Mouse (Mus musculus) kidney, postnatal 25 days (tissue): ENCODE measurements around the gene Atad3a.
"Not testable (repeated sequence)": the region's sequence is repeated elsewhere in the genome, so short reads cannot be mapped to it uniquely, and the experiment has no call there.

Source experiments
- DNase-seq, 2 experiments: peaks; one replicate each; pipeline ENCODE4 v3.0.0; 2021; ENCODE audit warnings: mixed read lengths in 2 of 2

Atad3a gene

DNA sequence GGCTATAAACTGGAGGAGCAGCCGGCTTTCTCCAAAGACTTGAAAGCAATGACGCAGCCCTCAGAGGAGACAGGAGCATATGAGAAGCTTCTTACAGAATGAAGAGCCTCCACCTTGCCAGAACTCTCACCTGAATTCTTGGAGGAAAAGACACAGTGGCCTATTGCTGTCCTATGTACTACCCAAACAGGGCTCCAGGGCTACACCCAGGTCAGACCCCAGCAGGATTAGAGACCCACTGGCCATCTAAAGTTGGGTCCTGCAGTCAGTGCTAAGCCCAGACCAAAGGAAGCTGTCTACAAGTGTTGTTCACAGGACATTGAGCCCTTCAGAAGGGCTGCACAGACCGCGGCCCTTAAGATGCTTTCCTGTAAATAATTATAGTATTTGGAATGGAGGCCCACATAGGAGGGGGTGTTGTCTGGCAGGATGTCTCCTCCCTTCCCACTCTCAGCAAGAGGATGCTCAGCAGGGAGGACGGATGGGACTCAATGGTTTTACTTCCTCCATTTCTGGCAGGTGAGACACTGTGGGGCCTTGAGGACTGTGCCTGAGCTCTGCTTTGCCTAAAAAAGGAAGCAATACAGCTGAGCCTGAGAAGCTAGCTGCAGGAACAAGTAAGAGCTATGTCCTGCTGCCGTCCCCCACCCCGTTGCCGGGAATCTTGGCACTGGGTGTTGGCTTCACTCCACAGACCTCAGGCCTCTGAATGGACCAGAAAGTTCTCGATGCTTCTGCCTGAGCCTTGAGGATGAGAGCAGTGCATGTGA, 14.3 kb upstream of the Atad3a start:
- DNase-seq = peak; percentile 75 to 86

DNA sequence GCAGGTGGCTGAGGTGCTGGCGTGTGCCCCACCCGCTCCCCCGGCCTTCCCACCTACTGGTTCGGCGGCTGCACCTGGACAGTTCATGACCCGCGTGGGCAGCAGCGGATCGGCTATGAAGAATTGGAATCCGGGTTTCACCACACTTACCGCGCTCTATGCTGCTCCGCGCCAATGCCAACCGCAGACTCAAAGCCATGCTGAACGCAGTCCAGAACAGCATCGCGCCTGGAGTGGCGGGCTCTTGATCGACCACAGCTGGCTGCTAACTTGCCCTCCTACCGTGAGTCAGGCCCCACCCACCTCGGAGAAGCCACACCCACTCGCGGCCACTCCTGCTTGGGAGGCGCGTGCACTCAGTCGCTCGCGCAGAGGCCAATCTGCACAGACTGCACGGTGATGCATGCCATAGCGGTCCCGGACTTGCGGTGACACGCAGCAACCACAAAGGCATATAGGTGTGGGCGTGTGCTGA, 13.4 kb upstream of the Atad3a start, which contains the start of gene Vwa1:
TSS of gene Vwa1 (minus strand) at position 419 of the 475 bp plus-strand sequence.
- peak; percentile 95 for DNase-seq

DNA sequence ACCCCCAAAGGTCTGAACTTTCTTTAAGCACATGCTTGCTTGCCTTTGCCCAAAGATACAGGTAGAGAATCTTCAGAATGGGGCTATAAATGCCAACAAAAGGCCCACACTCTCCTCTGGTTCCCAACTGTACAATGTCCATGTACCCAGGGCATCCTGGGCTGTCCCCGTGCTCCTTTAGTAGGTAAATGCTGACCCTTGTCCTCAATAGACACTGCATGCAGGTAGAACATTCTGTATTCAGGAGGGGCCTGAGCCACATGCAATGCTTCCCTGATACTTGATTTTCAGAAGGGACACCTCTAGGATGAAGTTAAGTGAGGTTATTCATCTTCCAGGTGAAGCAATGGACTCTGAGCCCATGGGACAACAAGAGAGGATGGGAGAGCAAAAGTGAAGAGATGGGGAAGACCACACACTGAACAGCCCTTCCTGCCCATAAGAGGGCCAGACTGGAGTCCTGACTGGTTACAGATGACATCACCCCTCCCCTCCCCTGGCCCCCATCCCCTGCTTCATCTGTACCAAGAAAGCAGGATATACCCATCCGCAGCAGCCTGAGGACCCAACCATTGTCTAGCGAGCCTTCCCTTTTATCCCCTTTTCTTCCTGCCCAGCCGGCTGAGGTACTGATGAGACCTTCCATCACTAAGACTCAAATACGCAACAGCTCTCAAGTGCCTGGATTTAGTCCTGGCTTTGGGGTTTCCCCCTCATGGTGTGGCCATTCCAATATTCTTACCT, 12.6 kb upstream of the Atad3a start:
- DNase-seq = peak in 1 of 2 experiments; percentile 69

DNA sequence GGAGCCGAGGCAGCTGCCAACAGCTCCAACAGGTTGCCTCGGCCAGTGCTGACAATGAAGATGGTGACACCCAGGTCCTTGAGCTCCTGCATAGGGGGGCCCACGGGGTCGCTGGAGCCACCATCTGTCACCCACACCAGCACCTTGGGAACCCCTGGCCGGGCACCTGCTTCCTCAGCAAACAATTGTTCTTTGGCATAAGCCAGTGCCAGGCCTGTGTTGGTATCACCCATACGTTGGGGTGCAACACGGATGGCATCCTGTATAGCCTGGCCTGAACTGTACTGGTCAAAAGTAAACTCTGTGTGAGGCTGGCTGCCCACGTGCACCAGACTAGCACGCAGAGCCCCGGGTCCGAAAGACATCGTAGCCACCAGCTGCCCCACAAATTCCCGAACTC, 11.9 kb upstream of the Atad3a start:
- DNase-seq = peak in 1 of 2 experiments; percentile 46

DNA sequence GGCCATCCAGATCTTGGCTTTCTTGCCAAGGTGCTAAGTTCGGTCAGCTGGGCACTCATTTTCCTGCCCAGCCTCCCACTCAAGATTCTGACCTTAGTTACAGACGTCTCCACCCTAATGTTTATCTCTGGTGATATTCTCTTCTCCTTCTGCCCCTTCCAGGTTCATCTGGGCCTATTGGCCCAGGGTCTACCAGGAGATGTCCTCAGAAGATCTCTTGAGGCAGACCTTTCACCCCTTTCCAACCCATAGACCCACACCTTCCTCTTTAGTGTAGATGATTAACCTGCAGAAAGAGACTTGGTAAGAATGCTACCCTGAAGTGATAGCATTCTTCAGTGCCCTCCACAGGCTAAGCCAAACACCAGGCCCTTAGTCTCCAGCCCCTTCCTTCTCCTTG, 10.8 kb upstream of the Atad3a start:
- DNase-seq = peak; percentile 34 to 64

DNA sequence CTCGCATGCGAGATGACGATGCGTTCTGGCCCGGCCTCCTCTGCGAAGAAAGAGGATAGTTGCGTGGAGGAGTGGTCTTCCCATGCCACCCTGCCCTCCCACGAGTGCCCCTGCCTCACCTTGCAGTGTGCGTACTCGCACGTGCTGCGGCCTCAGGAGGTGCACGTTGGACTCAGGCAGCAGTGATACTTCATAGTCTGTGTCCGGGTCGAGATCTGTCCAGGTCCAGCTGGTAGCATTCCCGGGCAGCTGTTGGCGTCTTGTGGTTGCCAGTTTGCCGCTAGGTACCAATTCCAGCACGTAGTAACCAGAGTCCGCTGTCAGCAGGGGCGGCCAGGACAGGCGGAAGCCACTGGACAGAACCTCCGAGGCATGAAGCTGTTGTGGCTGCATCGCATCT, 9.7 kb upstream of the Atad3a start:
- peak; percentile 60 to 87 for DNase-seq

DNA sequence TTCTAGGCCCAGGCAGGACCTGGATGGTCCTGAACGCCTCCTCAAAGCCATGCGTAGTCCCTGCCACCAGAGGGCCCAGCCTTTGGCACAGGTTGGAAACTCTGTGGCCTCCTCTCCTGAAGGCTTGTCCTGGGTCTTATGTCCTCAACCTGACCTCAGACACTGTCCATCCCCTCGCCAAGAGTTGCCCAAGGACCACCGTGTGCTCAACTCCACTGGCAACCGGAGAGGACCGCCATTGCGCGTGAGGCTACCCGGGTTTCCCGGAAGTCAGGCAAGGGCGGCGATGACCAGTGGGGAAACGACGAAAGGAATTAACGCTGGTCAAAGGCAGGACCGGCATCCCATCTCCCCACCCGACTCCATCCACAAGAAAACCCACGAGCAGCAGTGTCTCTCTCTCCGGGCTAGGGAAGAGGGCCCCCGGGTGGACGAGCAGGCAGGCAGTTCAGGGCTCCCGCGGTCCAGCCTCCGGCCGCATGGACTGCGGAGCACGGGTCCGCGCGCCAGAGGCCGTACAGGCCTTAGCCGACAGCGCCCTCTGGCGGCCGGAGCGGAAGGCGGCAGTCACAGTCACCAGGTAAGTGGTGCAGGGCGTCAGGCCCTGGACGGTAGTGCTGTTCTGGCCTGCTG, 9.1 kb upstream of the Atad3a start:
- DNase-seq = peak; percentile 95

DNA sequence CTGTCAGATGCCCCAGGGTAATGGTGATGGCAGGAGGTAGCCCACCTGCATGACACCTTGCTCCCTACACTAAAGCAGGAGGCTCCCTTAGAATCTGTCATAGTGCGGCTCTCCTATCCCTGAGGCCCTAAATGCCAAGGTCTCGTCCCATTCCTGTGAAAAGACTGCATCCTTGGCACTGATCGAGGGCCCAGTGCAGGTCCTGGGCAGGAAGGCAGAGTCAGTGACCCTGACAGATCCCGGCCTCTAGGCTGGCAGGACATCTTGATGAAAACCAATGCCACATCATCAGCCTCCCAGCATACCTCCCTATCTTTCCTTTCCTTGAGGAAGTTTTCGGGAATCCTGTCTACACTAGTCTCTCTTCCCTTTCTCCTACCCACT, 8.6 kb upstream of the Atad3a start:
- DNase-seq = peak in 1 of 2 experiments; percentile 36

DNA sequence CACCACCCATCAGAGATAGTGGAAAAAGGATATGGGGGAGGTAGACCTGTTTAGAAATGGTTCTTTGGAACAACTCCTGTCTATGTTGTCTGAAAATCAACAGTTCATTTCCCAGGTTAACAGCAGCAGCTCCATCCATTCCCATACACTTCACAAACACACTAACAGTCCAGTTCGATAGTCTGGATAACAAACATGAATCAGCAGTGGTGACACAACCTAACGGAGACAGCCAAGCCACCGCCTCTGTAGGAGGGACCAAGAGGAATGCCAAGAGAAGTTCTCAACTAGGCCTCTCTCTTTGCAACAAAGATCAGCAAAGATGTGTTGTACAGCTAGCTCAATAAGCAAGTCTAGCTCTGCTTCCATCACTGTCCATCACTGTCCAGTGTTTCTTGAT, 1.5 kb upstream of the Atad3a start:
- no peak for DNase-seq

DNA sequence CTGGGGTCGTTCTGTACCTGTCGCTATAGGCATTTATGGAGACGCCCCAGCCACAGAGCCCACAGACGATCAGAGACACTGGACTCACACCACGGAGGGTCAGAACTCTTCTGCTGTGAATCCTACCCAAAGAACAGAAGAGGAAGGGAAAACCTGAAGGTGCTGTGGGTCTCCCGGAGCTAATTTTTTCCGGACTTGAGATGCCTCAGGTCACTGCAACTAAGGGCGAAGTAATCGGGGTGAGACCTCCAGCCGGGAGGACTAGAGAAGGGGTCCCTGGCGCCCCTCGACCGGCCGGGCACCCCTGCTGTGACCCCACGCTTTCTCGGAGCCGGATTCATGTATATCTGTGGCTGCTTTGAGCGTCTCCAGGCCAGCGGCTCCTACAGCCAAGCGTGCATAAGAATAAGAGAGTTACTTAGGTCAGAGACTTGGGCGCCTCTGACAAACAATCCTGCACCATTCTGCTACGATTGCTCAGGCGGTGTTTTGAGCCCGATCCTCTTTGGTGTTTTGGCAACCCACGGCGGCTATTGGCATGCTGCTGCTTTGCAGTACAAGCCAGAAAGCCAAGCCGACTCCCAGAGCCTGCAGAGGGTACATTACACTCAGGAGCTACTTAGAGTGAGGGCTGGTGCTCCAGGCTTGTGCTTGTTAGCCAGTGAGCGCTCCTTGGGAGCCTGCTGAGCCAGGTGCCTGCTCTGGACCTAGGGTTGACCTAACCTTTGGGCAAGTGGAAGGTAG, 635 bp upstream of the Atad3a start:
- DNase-seq = peak in 1 of 2 experiments; percentile 47

DNA sequence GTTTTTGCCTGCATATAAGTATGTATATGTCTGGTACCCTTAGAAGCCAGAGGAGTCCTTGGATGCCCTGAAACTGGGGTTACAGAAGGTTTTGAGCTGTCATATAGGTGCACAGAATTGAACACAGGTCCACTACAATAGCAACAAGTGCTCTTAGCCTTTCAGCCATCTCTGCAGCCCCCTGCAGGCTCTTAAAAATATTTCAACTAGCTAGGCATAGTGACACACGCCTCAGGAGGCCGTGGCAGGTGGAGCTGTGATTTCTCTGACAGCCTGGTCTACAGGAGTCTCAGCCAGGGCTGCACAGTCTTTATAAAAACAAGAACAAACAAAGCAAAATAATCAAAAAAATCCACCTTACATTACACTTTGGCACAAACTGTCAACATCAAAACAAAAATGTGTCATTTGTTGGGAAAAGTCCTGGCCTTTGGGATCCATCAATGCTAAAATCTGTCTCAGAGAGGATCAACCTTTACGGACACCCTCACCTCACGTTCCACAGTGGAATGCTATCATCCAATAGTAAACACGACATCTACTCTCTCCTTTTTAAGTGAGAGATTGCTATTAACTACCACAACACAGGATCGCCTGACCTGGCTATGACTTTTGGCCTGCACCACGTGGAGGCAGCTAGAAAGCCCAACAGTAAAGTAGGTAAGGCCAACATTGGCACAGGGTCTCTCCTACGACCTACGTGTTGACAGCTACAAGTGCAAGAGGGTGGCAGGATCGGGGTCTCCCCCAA, 856 bp downstream of the Atad3a start:
- peak in 1 of 2 experiments; percentile 59 for DNase-seq

DNA sequence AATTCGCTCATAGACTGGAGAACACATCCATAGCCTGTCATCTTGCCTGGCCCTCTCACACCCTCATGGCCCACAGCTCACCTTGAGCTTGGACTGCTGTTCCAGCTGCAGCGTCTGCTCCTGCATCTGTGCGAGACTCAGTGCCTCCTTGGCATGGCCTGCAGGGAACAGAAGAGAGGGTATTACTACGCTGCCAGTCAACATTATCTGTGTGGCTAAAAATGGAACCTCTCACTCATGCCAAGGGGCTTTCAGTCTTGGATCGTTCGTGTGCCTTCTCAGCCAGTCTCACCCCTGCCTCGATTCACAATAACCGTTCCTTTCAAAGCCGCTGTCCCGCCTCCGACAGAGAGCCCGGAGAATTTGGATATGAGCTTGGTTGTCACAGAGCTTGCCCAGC, 3.9 kb downstream of the Atad3a start:
- no peak for DNase-seq

DNA sequence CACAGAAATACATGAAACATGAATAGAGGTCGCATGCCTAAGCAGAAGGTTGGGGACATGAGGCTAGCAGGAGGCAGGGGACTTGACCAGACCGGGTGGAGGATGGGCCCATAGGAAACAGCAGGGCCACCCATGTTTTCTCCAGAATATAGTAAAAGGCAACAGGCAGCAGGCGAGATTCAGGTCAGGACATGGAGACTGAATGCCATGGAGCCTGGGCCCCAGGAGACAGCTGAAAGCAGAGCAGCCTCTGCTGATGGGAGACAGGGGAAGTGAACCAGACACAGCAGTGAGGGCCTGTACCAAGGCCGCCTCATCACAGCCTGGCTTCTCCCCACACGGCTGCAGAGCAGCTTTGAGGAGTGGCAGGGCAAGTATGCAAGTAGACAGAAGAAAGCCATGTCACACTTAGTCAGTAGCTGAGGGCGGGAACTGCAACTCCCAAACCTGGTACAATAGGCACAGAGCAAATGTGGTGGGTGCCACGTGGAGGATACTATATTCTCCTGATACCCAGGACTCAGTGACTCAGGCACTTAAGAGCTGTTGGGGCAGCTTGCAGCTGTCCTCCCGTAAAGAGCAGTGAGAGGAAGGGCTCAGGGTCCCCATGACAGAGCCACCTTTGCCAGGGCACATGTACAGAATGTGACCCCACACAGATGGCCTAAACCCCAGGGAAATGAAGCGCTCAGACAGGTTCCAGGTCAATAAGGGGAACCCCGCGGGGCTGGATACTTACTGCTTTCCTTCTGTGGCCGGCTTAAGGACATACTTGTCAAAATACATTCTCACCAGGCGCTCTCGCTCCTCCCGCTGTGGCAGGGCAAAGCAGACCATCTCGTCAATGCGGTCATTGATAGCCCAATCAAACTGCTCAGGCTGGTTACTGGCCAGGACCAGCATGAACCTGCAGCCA, 14.1 kb downstream of the Atad3a start:
- DNase-seq = no peak

DNA sequence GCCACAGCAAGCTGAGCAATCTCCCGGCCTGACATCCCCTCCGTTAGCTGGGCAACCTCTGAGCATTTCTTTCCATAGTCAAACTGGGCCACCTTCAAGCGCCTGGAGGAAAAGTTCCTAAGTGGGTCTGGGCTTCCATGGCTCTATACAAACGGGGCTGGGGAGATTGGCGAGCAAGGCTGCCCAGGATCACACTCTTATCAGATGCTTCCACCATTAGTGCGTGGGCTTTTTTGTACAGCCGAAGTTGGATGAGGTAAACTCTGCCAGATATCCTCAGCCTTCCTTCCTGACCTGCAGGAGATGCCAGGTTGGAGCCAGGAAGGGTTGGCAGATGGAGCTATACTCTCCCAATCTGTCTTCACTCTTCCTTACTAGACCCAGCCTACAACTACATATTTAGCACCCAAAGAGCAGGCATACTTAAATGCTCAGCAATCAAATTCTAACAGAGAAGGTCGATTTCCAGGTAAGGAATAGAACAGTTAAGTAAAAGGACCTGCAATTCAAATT, 14.8 kb downstream of the Atad3a start:
- DNase-seq = no peak

DNA sequence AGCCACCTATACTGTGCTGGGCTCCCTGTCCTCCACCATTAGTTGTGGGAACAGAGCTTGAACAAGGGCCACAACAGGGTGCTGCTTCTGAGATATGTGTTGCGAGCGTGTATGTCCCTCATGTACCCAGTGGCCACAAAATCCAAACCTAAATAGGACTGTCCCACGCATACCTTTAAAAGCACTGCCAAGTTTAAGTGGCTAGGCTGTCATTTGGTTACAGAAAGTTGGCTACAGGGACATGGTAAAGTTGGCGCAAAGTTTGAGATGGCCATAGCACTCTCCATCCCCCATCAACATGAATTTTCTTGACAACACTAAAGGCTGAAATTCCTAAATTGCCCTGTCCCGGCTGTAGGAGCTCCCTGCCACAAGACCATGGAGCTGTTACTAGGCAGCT, 15.8 kb downstream of the Atad3a start:
- no peak for DNase-seq

DNA sequence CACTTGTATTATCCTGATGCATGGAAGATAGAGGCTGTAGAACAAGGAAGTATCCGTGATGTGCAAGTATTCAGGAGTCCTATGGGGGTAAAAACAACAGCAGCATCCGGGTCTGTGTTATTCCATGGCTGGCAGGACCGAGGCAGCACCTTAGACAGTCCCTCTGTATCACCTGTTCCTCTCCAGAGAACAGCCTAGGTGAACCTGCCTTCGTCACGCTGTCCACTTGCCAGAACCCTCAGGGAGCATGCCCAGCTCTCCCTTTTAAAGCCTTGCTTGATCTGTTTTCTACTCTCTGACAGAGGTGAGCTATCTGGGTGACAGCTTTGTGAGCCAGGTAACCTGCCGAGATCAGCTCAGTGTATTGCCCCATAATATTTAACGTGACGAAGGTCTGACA, 16.4 kb downstream of the Atad3a start:
- no peak for DNase-seq

DNA sequence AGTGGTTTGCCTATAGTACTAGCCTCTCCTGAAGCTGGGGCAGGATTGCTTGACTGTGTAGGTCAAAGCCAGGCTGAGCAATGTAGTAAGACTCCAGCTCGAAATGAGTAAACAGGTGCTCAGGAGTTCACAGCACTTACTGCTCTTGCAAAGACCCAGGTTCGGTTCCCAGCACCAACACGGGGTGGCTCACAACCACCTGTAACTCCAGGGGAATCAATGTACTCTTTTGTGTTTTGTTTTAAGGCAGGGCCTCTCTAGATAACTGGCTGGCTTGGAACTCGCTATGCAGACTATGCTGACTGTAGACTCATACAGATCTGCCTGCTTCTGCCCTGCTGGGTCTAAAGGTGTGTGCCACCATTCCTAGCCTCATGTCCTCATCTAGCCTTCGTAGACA, 18.2 kb downstream of the Atad3a start:
- no peak for DNase-seq

DNA sequence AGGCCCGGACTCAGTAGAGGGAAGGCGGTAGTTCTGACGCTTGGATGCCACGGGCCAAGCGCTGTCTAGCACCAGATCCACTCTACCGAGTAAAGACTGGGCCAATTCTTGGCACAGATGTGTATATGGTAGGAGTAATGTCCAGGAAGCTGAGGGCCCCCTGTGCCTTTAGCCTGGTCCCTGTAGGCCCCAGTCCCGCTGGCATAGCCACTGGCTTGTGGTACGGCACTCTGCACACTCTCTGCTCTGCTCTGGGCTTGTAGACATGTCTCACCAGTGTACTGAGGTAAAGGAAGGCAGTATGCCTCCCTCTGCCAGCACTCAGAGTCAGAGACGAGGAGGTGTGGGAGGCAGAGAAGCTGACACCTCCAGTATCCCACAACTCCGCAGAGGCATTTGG, 20.2 kb downstream of the Atad3a start:
- not testable (repeated sequence) for DNase-seq

DNA sequence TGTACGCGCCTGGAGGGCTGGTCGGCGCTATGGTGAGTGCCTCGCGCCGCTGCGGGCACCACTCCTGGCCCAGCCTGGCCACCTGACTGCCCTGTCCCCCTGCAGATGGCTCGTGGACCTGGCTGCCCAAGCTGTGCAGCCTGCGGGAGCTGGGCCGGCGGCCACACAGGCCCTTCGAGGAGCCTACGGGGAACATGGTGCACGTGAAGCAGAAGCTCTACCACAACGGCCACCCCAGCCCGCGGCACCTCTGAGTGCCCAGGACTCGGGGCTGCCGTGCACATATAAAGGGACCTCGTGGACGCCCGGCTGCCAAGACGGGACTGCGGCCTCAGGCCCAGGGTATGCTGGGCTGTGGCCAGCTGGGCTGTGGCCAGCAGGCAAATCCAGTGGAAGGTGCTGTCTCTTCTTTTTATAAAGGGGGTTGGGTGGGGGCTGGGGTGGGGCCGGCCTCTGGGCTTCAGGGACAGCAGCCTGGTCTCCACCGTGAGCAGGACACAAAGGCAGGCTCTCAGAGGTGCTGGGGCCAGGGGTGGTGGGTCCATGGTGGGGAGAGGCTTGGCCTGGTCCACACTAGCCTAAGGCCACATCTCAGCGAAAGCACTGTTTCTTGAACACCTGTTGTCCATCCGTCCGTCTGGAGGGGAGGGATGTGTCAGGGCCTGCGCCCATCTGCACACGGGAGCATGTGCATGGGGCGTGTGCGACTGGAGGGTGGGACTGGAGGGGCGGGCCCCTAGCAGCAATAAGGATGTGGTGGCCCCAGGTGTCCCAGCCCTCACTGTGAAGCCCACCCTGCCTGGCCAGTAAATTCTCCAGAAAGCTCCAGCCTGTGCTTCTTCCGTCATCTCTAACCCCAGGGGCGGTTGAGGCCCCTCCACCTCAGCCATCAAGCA, 20.9 kb downstream of the Atad3a start:
- peak; percentile 20 to 50 for DNase-seq

DNA sequence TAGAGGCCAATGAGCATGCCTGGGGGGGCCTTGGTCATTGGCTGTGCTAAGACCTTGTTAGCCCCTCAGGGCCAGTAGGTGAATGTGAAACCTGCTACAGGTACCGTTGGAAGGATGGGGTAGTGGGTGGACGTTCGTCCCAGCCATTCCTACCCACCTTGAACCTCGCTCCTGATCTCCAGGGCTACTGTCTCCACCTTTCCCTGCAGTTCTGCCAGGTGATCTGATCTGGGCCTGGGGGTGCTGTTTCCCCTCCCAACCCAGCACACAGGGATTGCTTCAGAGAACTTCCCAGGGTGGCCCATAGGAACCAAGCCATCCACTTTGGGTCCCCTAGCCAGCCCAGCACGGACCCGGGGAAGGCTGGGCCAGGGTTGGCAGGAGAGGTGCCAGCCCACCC, 21.7 kb downstream of the Atad3a start:
- peak in 1 of 2 experiments; percentile 37 for DNase-seq
